Mouse (Mus musculus) mouse embryonic stem cell (cell line): ENCODE results near the gene Gm20388.

Source experiments
- in situ Hi-C, 2 experiments: fragments of 300-500 bp; cut with MboI; formaldehyde crosslinking; loops; 1 replicate in 1 of 2; 3 replicates in 1 of 2; pipeline ENCODE4 v1.14.3; 2019 to 2020; ENCODE audit warnings: low sequenced_read_pairs in 2 of 2, low pct_unique_long_range_greater_than_20kb in 1 of 2, mixed read lengths in 1 of 2; ENCODE audit not compliant: unreplicated experiment in 1 of 2

The Gm20388 gene

GRCm38 (mm10) chr8:124371410-124372123 is 4460.9 kb downstream of the Gm20388 start:
- in situ Hi-C loops, result loop anchor here in 1 of 2 experiments (25.0 kb wide), 1 partner anchor 459 kb away; no protein-coding TSS in a partner anchor

DNA sequence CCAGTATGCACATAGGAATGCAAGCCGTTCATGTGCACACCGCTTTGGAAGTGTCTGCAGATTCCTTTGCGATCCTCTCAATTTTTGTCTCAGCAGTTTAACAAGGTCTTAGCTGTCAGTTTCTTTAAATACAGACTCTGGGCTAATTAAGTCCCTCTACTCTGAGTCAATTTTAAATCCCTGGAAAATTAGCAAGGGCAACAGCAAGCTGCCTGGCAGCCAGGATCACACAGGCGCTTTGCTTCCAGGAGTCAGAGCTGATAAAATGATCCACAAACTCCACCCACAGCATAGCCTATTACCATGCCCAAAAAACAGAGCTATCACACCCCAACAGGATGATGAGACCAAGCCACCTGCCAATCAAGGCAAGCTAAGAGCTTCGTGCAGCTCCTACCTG is 4463.1 kb downstream of the Gm20388 start:
- in situ Hi-C loops, result loop anchor here in 1 of 2 experiments (25.0 kb wide), 1 partner anchor 461 kb away; no protein-coding TSS in a partner anchor

GRCm38 (mm10) chr8:124375168-124375567 is 4464.5 kb downstream of the Gm20388 start:
- in situ Hi-C loops, result no loop called here

- in situ Hi-C loops, result no loop called here
Measured at GRCm38 (mm10) chr8:124375727-124376126, 4465.1 kb downstream of the Gm20388 start.

DNA sequence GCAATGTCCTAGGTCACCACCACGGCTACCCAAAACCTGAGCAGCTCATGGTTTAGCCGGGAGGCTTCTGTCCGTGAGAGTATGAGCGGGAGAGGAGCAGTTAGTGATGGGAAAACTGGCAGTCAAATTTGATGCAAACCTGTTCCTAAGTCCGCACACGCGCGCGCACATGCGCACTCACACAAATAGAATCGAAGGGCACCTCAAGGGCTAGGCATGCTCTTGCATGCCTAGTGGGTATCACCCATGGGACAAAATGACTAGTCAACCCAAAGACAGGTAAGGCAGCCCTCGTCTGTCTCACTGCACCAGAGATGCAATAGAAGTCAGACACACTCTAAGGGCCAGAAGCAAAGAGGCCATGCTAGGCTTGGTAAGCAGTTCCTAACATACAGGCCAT is 4465.8 kb downstream of the Gm20388 start:
- in situ Hi-C loops, result no loop called here

GRCm38 (mm10) chr8:124379289-124379688 is 4468.6 kb downstream of the Gm20388 start:
- in situ Hi-C loops, result no loop called here

DNA sequence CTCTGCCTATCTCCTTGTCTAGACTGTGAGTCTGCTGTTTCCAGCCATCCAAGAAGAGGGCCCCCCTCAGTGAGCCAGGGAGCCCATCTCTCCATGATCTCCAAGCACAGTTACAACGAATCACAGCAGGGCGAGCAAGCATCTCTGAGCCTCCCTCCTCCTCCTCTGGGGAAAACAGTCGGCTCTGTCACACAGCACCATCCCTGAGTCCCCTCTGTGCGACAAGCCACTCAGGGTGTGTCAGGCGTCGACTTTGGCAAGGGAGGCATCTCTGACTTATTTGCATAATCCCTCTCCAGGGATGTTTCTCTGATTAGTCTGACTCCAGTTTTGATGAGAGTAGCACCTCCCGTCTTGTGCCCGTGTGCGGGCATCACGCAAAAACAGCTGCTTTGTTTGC is 4471.6 kb downstream of the Gm20388 start:
- in situ Hi-C loops, result no loop called here

DNA sequence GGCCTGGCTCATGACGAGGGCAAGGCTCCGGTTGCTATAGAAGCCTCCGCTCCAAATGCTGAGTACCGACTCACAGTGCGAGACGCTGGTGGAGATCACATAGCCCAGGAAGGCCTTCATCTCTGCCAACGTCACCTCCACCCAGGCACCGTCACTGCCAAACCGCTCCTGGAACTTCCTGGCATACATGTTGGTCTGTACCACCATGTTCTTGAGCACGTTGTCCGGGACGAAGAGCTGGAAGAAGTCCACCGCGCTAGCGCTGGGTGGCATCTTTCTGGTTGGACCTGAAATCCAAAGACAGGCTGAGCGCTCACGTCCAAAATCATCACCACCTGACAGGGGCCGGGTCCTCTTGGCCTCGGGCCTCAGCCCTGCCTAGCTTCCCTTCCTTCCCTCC is 4473.7 kb downstream of the Gm20388 start:
- in situ Hi-C loops, result no loop called here

- in situ Hi-C loops, result no loop called here
Measured at GRCm38 (mm10) chr8:124386225-124386899, 4475.7 kb downstream of the Gm20388 start.

- in situ Hi-C loops, result no loop called here
Measured at GRCm38 (mm10) chr8:124389495-124389894, 4478.9 kb downstream of the Gm20388 start.

GRCm38 (mm10) chr8:124391191-124391590 is 4480.6 kb downstream of the Gm20388 start:
- in situ Hi-C loops, result no loop called here

DNA sequence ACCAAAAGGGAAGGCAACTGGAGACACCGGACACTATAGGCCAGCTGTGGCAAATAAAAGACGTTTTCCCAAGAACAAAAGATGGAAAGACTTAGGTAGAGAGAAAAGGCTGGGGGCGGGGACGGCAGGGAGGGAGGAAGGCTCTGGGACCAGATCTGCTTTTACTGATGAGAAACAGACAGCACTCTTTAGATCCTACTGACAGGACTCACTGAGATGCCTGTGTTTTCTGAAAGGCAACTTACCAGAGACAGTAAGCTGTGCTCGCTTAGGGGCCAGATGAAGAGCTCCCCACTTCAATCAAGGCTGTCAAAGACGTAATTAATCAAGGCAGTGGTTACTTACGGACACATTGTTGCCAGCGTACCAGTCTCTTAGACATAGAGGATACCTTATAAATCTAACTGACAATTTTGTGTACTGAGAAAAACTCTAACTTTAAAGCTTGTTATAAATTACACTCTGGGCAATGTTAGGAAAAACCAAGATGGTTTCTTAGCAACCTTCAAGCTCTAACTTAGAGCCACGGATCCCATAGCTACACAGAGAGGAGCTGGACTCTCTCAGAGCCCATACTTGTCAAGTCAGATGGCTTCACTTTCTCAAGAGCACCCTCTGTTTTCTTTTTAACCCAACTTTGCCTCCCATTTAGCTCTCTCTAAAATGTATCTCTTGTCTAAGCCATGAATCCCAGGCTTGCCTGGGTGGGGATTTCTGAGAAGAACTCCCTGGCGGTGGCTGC is 4481.8 kb downstream of the Gm20388 start:
- in situ Hi-C loops, result no loop called here

GRCm38 (mm10) chr8:124393013-124393412 is 4482.4 kb downstream of the Gm20388 start:
- in situ Hi-C loops, result no loop called here

GRCm38 (mm10) chr8:124393927-124394326 is 4483.3 kb downstream of the Gm20388 start:
- in situ Hi-C loops, result no loop called here

DNA sequence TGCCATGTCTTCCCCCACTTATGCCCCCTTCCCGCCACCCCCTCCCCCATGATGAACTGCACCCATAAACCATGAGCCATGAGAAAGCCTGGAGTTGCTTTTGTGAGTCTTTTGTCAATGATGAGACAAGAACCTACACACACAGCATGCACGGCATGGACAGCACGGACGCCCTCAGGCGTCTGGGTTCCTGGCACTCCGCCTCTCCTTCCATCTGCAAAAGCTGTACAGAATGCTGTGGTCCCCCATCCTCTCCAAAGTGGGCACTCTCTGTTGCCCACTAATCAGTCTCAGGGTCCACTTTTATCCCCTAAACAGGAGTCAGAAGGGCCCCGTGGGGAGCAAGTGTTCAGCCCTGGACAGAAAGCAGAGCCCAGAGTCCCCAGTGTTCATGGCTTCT is 4484.3 kb downstream of the Gm20388 start:
- in situ Hi-C loops, result no loop called here
